ENCODE assay signal across 10 mouse cellular contexts in the genomic region with DNA sequence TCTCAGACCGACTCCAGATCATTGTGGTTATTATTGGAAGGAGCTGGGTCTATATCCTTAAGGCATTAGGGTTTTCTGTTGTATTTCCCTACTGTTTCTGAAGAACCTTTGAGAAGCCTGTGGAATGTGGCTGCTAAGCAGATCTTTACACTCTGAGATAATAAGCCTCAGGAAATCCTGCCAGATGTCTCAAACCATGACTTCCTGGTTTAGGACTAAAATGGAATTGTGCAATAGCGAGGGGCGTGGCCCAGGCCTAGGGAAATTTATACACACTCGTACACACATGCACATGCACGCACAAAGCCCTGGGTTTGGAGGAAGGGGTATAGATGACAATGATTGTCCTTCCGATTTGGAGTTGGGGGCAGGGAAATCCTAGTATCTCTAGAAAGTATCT. TPM values are rescaled to one million over a fixed set of nuclear protein-coding genes. Genes with fewer than 3 reads are reported as not detected.
A peak's percentile ranks its signal among the peaks of the same experiment; 100 is the strongest.
DNase-seq lines count a peak whose midpoint lies in the region; ATAC-seq and TF ChIP-seq lines count a peak whose summit lies in the region.
"Had no signal": no experiment of that assay in that cellular context is flagged by ENCODE, and none has a peak within 500 bp of the region (broad histone marks: within the 10 kb centered on the region; RNA-seq: fewer than 3 reads in every experiment).

No protein-coding gene starts in this region.

- no peaks in the 10 kb centered on the region for H3K27me3 ChIP-seq in kidney, postnatal 0 days (ENCODE audit: insufficient read depth, low read length)
- H3K27me3 ChIP-seq in midbrain, embryonic 13.5 days: no peaks in the 10 kb centered on the region
- H3K27me3 ChIP-seq: embryonic facial prominence, embryonic 15.5 days; neural tube, embryonic 13.5 days had no signal

- H3K27ac ChIP-seq in kidney, postnatal 0 days: no peak overlapping the region
- H3K27ac ChIP-seq in macrophage: peak overlapping the region; percentile 80
- H3K27ac ChIP-seq in midbrain, embryonic 13.5 days: no peak overlapping the region
- H3K27ac ChIP-seq: embryonic facial prominence, embryonic 15.5 days; neural tube, embryonic 13.5 days had no signal

- H3K4me3 ChIP-seq in kidney, postnatal 0 days (replicated peaks; ENCODE audit: low read depth, low read length): no peak overlapping the region
- no peak overlapping the region for H3K4me3 ChIP-seq in macrophage (ENCODE audit: inconsistent target)
- H3K4me3 ChIP-seq in midbrain, embryonic 13.5 days (replicated peaks): no peak overlapping the region
- H3K4me3 ChIP-seq: embryonic facial prominence, embryonic 15.5 days; neural tube, embryonic 13.5 days had no signal

- no peak for TF ChIP-seq CTCF in kidney, postnatal 0 days (IDR thresholded peaks at IDR 0.05; ENCODE audit: low read depth)

- peaks cover 27% of the 10 kb centered on the region; the same call in 1 of the 2 replicates for H3K79me2 ChIP-seq in macrophage (ENCODE audit: inconsistent target)

- no peaks in the 10 kb centered on the region for H3K36me3 ChIP-seq in kidney, postnatal 0 days (ENCODE audit: insufficient read depth, low read length)
- H3K36me3 ChIP-seq in macrophage (ENCODE audit: inconsistent target): no peaks in the 10 kb centered on the region
- peaks cover 7% of the 10 kb centered on the region; the same call in 1 of the 2 replicates for H3K36me3 ChIP-seq in midbrain, embryonic 13.5 days
- H3K36me3 ChIP-seq: embryonic facial prominence, embryonic 15.5 days had no signal

- peak; percentile 10 to 35 for DNase-seq in adrenal gland, adult 18-20 months (ENCODE audit: low spot score in 2 of 2)
- DNase-seq in adrenal gland, postnatal 25 days: no peak
- DNase-seq in NIH3T3 (ENCODE audit: low read depth): peak; percentile 76
- DNase-seq in gastrocnemius, postnatal 25 days: peak; percentile 26
- DNase-seq in kidney, postnatal 0 days (ENCODE audit: low spot score): peak; percentile 71
- DNase-seq in cerebellum, postnatal 36 days: no peak

- no peak overlapping the region for H3K4me2 ChIP-seq in kidney, postnatal 0 days (ENCODE audit: low read length)
- H3K4me2 ChIP-seq in midbrain, embryonic 13.5 days (replicated peaks): no peak overlapping the region
- H3K4me2 ChIP-seq: embryonic facial prominence, embryonic 15.5 days; neural tube, embryonic 13.5 days had no signal

- ATAC-seq in kidney, postnatal 0 days (replicated peaks; ENCODE audit: low FRiP score, low read depth): no peak
- ATAC-seq in midbrain, embryonic 13.5 days: no peak

- H3K9me3 ChIP-seq in kidney, postnatal 0 days (replicated peaks; ENCODE audit: low read length): no peaks in the 10 kb centered on the region
- no peaks in the 10 kb centered on the region for H3K9me3 ChIP-seq in midbrain, embryonic 13.5 days
- H3K9me3 ChIP-seq: embryonic facial prominence, embryonic 15.5 days; neural tube, embryonic 13.5 days had no signal

- no peak overlapping the region for H3K9ac ChIP-seq in kidney, postnatal 0 days (ENCODE audit: low read depth, low read length)
- no peak overlapping the region for H3K9ac ChIP-seq in midbrain, embryonic 13.5 days (replicated peaks)
- H3K9ac ChIP-seq: embryonic facial prominence, embryonic 15.5 days; neural tube, embryonic 13.5 days had no signal

- no peaks in the 10 kb centered on the region for H3K4me1 ChIP-seq in kidney, postnatal 0 days (replicated peaks; ENCODE audit: insufficient read depth, low read length)
- no peaks in the 10 kb centered on the region for H3K4me1 ChIP-seq in midbrain, embryonic 13.5 days (replicated peaks)
- H3K4me1 ChIP-seq: embryonic facial prominence, embryonic 15.5 days; neural tube, embryonic 13.5 days had no signal

- 78% methylated on average over 6 of the region's 6 CpGs for WGBS in kidney, postnatal 0 days
- WGBS in macrophage (ENCODE audit: missing documents): 6% methylated on average over 6 of the region's 6 CpGs
- WGBS in midbrain, embryonic 13.5 days: 94% methylated on average over 6 of the region's 6 CpGs

RNA-seq across cellular contexts. Expression of a gene that starts 52.3 kb away (rescaled TPM):
- total RNA-seq in adrenal gland, adult 18-20 months (2021): 1 to 10 TPM; 2.0 to 2.9 TPM
- 1.3 and 2.2 TPM in 2 replicates for total RNA-seq in adrenal gland, postnatal 25 days (2021)
- 100 to 1,000 TPM; 146 to 148 TPM for total RNA-seq in gastrocnemius, postnatal 25 days (2021)
- 0.09 and 0.42 TPM in 2 replicates for polyA plus RNA-seq in kidney, postnatal 0 days (2015; fragmentation: Nextera tagmentation; extraction: Ambion mirVana)
- total RNA-seq in macrophage (2018; cell fraction: chromatin; rRNA removed): under 1 TPM in 1 of 26 experiments, not detected in 25; 0.31 TPM
- under 1 TPM in 1 of 26 experiments, not detected in 25; 0.05 TPM for total RNA-seq in macrophage (2018; cell fraction: cytosol; rRNA removed)
- total RNA-seq in macrophage (2018; cell fraction: nucleus; rRNA removed): under 1 TPM in 1 of 26 experiments, not detected in 25; 0.94 TPM
- polyA plus RNA-seq in macrophage (2018): not detected in 3 replicates
- 0.06 TPM in 1 of 2 replicates, not detected in the other for polyA plus RNA-seq in midbrain, embryonic 13.5 days (2015; fragmentation: Nextera tagmentation; extraction: Ambion mirVana)

Comparison
In these comparisons a context has a peak if more than half of its experiments do, and no peak if none do; other contexts are left out.
1. DNase-seq: peak in adrenal gland, adult 18-20 months (2 of 2), NIH3T3 (single experiment), gastrocnemius, postnatal 25 days (single experiment) and kidney, postnatal 0 days (single experiment); none in adrenal gland, postnatal 25 days (single experiment) and cerebellum, postnatal 36 days (0 of 2).
2. RNA of a gene that starts 52.3 kb away (total RNA-seq): 146 to 148 TPM in gastrocnemius, postnatal 25 days; 2.0 to 2.9 TPM in adrenal gland, adult 18-20 months and 1.3 to 2.2 TPM in adrenal gland, postnatal 25 days; every median in the first group is over 10 times any median in the second.